21 mouse cellular contexts compared by ENCODE assay signal in the genomic region with DNA sequence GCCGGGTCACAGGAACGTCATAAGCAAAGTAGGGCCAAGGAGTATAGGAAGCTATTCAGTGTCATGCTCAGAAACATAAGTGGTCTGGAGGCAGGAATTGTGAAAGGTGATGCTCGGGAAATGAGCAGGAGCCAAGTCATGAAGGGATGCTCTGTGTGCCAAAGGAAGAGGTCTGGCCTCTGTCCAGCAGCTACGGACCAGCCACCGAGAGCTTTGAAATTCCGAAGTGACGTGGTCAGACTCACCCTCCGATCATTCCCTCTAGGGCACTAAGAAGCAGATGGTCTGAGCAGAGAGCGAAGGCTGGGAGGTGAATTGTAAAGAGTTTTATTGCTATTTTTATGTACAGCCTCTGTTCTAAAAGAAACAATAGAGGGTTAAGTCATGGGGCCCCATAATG.
A peak's percentile ranks its signal among the peaks of the same experiment; 100 is the strongest.
DNase-seq lines count a peak whose midpoint lies in the region; ATAC-seq lines count a peak whose summit lies in the region.
"Had no signal": no experiment of that assay in that cellular context is flagged by ENCODE, and none has a peak within 500 bp of the region (broad histone marks: within the 10 kb centered on the region; RNA-seq: fewer than 3 reads in every experiment).

No protein-coding gene starts in this region.

- no peaks in the 10 kb centered on the region for H3K27me3 ChIP-seq in stomach, embryonic 16.5 days (ENCODE audit: control insufficient read depth, insufficient read depth, low read length)
- H3K27me3 ChIP-seq: CH12.LX; embryonic facial prominence, embryonic 12.5 days; forebrain, embryonic 15.5 days; intestine, embryonic 15.5 days had no signal

- H3K36me3 ChIP-seq in stomach, embryonic 16.5 days (ENCODE audit: control insufficient read depth, insufficient read depth, low read length) = no peaks in the 10 kb centered on the region
- H3K36me3 ChIP-seq: embryonic facial prominence, embryonic 12.5 days; forebrain, embryonic 15.5 days; heart, embryonic 10.5 days; intestine, embryonic 15.5 days; midbrain, embryonic 10.5 days had no signal

- H3K4me3 ChIP-seq in stomach, embryonic 16.5 days (replicated peaks; ENCODE audit: low read length) = no peak overlapping the region
- H3K4me3 ChIP-seq: embryonic facial prominence, embryonic 12.5 days; forebrain, embryonic 15.5 days; heart, embryonic 10.5 days; intestine, embryonic 15.5 days; midbrain, embryonic 10.5 days had no signal

- no peaks in the 10 kb centered on the region for H3K9me3 ChIP-seq in stomach, embryonic 16.5 days (replicated peaks; ENCODE audit: control insufficient read depth, low read length)
- H3K9me3 ChIP-seq: embryonic facial prominence, embryonic 12.5 days; forebrain, embryonic 15.5 days; heart, embryonic 10.5 days; intestine, embryonic 15.5 days; midbrain, embryonic 10.5 days had no signal

- intact Hi-C loops in left cerebral cortex, postnatal 4 days (cut with DNase I) = no loop called here

- ATAC-seq in stomach, embryonic 16.5 days (ENCODE audit: insufficient read depth, low FRiP score) = no peak
- ATAC-seq: forebrain, embryonic 15.5 days; intestine, embryonic 15.5 days; liver, postnatal 0 days had no signal

- H3K4me1 ChIP-seq in stomach, embryonic 16.5 days (ENCODE audit: control insufficient read depth, insufficient read depth, low read length) = 0 out of 2 replicates have a peak, but pooled peaks cover 4% of the 10 kb centered on the region
- H3K4me1 ChIP-seq: embryonic facial prominence, embryonic 12.5 days; forebrain, embryonic 15.5 days; heart, embryonic 10.5 days; intestine, embryonic 15.5 days; midbrain, embryonic 10.5 days had no signal

- H3K4me2 ChIP-seq in stomach, embryonic 16.5 days (ENCODE audit: low read depth, low read length) = no peak overlapping the region
- H3K4me2 ChIP-seq: embryonic facial prominence, embryonic 12.5 days; forebrain, embryonic 15.5 days; hindbrain, embryonic 14.5 days; intestine, embryonic 15.5 days had no signal

- no peak overlapping the region for H3K9ac ChIP-seq in stomach, embryonic 16.5 days (ENCODE audit: low read length)
- H3K9ac ChIP-seq: embryonic facial prominence, embryonic 12.5 days; forebrain, embryonic 15.5 days; hindbrain, embryonic 14.5 days; intestine, embryonic 15.5 days; liver, postnatal 0 days had no signal

- DNase-seq in cerebellum, postnatal 14 days = peak; percentile 52 to 65
- no peak for DNase-seq in cerebellum, adult 18-20 months
- peak; percentile 12 for DNase-seq in left cerebral cortex, postnatal 4 days
- DNase-seq in left cerebral cortex, adult 18-20 months (ENCODE audit: low spot score in 2 of 2) = no peak
- peak; percentile 86 for DNase-seq in NIH3T3 (ENCODE audit: low read depth)
- no peak for DNase-seq in embryo, embryonic 10.5 days (ENCODE audit: low spot score)
- DNase-seq: kidney, adult 9 months; kidney, postnatal 36 days; liver, postnatal 0 days; lung, postnatal 4 days; retina, postnatal 1 day; right cerebral cortex, postnatal 4 days; thymus, postnatal 25 days had no signal

- peak overlapping the region; percentile 29 for H3K27ac ChIP-seq in stomach, embryonic 16.5 days (ENCODE audit: low read length)
- H3K27ac ChIP-seq: embryonic facial prominence, embryonic 12.5 days; forebrain, embryonic 15.5 days; heart, embryonic 10.5 days; hindbrain, embryonic 14.5 days; intestine, embryonic 15.5 days; midbrain, embryonic 10.5 days had no signal

- WGBS in stomach, embryonic 16.5 days = 67% methylated on average over 9 of the region's 9 CpGs

Comparison
In these comparisons a context has a peak if more than half of its experiments do, and no peak if none do; other contexts are left out.
1. DNase-seq: peak in cerebellum, postnatal 14 days (2 of 2), left cerebral cortex, postnatal 4 days (single experiment) and NIH3T3 (single experiment); none in cerebellum, adult 18-20 months (0 of 2), left cerebral cortex, adult 18-20 months (0 of 2) and embryo, embryonic 10.5 days (single experiment).